Mouse (Mus musculus) lung, postnatal 0 days (tissue): ENCODE measurements around the gene Abcg8.

Experiments used
- CTCF ChIP-seq: IDR thresholded peaks from 2 replicates; pipeline ENCODE4 v1.5.1; 2016; ENCODE audit warnings: antibody characterized with exemption, mild to moderate bottlenecking
- EP300 ChIP-seq: IDR thresholded peaks from 2 replicates; pipeline ENCODE4 v1.6.1; 2016; ENCODE audit warnings: antibody characterized with exemption, mild to moderate bottlenecking, control low read depth

DNA sequence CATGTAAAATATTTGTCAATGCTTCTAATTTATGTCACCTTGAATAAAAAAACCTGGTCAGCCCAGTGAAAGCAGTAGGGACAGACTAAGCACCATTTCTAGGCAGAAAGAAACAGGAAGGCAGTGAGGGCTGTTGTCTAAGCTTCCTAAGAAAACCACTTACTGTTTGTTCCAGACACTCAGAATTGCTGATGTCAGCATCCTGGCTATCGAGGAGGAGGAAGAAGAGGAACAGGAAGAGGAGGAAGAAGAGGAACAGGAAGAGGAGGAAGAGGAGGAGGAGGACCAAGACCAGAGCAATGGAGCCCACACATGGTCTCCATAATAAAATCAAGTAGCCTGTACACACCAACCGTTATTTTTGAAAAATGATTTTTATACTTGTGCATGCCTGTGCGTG, 43.0 kb downstream of the Abcg8 start:
- TF ChIP-seq EP300 (no peak), CTCF (no peak)
